Mouse (Mus musculus) liver, embryonic 14.5 days (tissue): ENCODE measurements around the gene Jkamp. TPM values are rescaled to one million over a fixed set of nuclear protein-coding genes. Genes with fewer than 3 reads are reported as not detected.

Experiments
- ATAC-seq: fragments of 200-750 bp; cut with Nextera tagmentation; 2 replicates; pipeline ENCODE4 v1.8.0; 2017; ENCODE audit warnings: moderate number of reproducible peaks, mild to moderate bottlenecking, moderate library complexity; ENCODE audit not compliant: insufficient read depth
- DNase-seq, 3 experiments: peaks; one replicate each; pipeline ENCODE4 v3.0.0-alpha.2; 2012 to 2013; ENCODE audit warnings: low read depth in 3 of 3, low spot score in 3 of 3
- H3K27ac ChIP-seq: fragments of 300-500 bp; sonication (generic); 2 replicates; pipeline ENCODE4 v1.5.1; 2014; ENCODE audit warnings: moderate library complexity, mild to moderate bottlenecking, control low read depth, inconsistent platforms
- H3K27me3 ChIP-seq: fragments of 300-500 bp; sonication (generic); 2 replicates; pipeline ENCODE4 v1.6.1; 2014; ENCODE audit warnings: mild to moderate bottlenecking, low read length, moderate library complexity; ENCODE audit not compliant: control insufficient read depth, insufficient read depth
- H3K36me3 ChIP-seq: fragments of 300-500 bp; sonication (generic); replicated peaks from 2 replicates; pipeline ENCODE4 v1.6.1; 2014; ENCODE audit warnings: low read depth; ENCODE audit not compliant: control insufficient read depth, insufficient read depth
- H3K4me1 ChIP-seq, 2 experiments: fragments of 200-500 bp in 1 of 2; fragments of 300-500 bp in 1 of 2; sonication (generic) in 1 of 2; replicated peaks; 2 replicates each; pipeline ENCODE4 v1.6.1; 2012 to 2014; ENCODE audit warnings: antibody characterized with exemption in 1 of 2, inconsistent platforms in 1 of 2, low read length in 1 of 2; ENCODE audit not compliant: control insufficient read depth in 2 of 2, insufficient read depth in 2 of 2
- H3K4me2 ChIP-seq: fragments of 300-500 bp; sonication (generic); 2 replicates; pipeline ENCODE4 v1.6.1; 2014; ENCODE audit warnings: low read depth, mild to moderate bottlenecking, control low read depth, moderate library complexity
- H3K4me3 ChIP-seq, 2 experiments: fragments of 200-500 bp in 1 of 2; fragments of 300-500 bp in 1 of 2; sonication (generic) in 1 of 2; 2 replicates each; pipeline ENCODE4 v1.5.1; 2012 to 2014; ENCODE audit warnings: low read depth in 2 of 2, low read length in 2 of 2, mild to moderate bottlenecking in 2 of 2, control low read depth in 1 of 2, inconsistent platforms in 1 of 2, moderate library complexity in 1 of 2; ENCODE audit not compliant: insufficient read depth in 1 of 2
- H3K9ac ChIP-seq: fragments of 300-500 bp; sonication (generic); replicated peaks from 2 replicates; pipeline ENCODE4 v1.6.1; 2014; ENCODE audit warnings: mild to moderate bottlenecking, control low read depth, moderate library complexity
- H3K9me3 ChIP-seq: fragments of 300-500 bp; sonication (generic); 2 replicates; pipeline ENCODE4 v1.6.1; 2016; ENCODE audit warnings: low read length, mixed read lengths; ENCODE audit not compliant: control insufficient read depth
- CTCF ChIP-seq: IDR thresholded peaks from 2 replicates; pipeline ENCODE4 v1.5.1; 2016; ENCODE audit warnings: antibody characterized with exemption, low read depth, control low read depth
- EP300 ChIP-seq: IDR thresholded peaks from 2 replicates; pipeline ENCODE4 v1.6.1; 2016; ENCODE audit warnings: antibody characterized with exemption, low read depth
- WGBS: fragments of 180-500 bp; shearing (Covaris S2); extraction: QIAGEN DNeasy Blood & Tissue Kit; methylation state at CpG from one replicate; pipeline ENCODE4 v1.1.7; 2014; ENCODE audit not compliant: insufficient replicate concordance; 5-methylcytosine and 5-hydroxymethylcytosine counted together
- polyA plus RNA-seq, 2 experiments: library from polyadenylated mRNA; depleted of rRNA in 1 of 2; stranded (reverse) in 1 of 2; unstranded in 1 of 2; fragments of >200 nt; fragmentation: Nextera tagmentation in 1 of 2; extraction: Ambion mirVana in 1 of 2; gene quantifications; 2 replicates each; pipeline versions ENCODE4 v1.2.1 to v1.2.3; 2012 to 2014

Jkamp gene
- polyA plus RNA-seq, 2 experiments = 10.5 to 12.8 TPM

DNA sequence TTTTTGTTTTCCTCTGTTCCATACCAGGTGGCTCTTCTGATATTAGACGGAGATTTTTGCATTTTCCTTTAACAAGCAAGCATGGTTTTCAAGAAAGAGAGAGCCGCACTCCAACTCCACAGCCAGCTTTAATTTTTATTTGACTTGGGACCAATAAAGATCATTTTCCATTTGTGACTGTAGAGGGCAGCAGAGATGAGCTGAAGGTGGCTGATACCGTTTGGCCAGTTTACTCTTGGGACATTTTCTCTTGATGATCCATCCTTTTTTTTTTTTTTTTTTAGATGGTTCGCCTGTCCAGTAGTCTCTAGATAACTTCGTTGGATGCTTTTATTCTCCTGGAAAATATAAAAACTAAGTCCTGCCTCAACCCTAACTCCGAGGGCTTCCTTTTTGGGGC lies 32.1 kb upstream of the Jkamp start:
- 32% methylated on average over 6 of the region's 6 CpGs for WGBS
- H3K4me1 ChIP-seq = no peaks in the 10 kb centered on the region
- H3K4me2 ChIP-seq = no peak overlapping the region
- no peaks in the 10 kb centered on the region for H3K9me3 ChIP-seq
- H3K27me3 ChIP-seq = no peaks in the 10 kb centered on the region
- no peak overlapping the region for H3K9ac ChIP-seq
- ATAC-seq (no peak), DNase-seq (no peak)
- no peak overlapping the region for H3K4me3 ChIP-seq
- no peak overlapping the region for H3K27ac ChIP-seq
- peak; percentile 47 for TF ChIP-seq CTCF
- no peak for TF ChIP-seq EP300
- H3K36me3 ChIP-seq = no peaks in the 10 kb centered on the region

DNA sequence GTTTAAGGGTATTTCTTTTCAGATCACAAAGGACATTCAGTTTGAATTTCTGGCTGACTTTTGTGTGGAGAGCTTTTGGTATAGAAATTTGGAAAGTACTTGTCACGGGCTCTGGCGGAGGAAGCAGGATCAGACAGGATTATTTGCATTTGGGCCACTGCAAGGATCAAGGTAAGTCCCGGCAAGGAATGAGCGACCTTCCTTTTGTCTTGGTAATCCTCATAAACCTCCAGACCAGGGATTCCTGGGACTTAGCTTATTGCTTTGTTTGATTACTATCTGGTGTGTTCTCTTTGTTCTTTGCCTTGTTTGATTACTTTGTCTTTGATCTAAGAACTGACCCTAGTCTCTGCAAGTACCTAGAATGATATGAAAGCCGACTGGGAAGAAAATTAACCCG lies 31.5 kb upstream of the Jkamp start:
- H3K9ac ChIP-seq = no peak overlapping the region
- H3K36me3 ChIP-seq = no peaks in the 10 kb centered on the region
- ATAC-seq (no peak), DNase-seq (no peak)
- no peak overlapping the region for H3K4me2 ChIP-seq
- WGBS = 41% methylated on average over 6 of the region's 6 CpGs
- no peak for TF ChIP-seq CTCF
- TF ChIP-seq EP300 = no peak
- no peaks in the 10 kb centered on the region for H3K27me3 ChIP-seq
- no peak overlapping the region for H3K4me3 ChIP-seq
- no peaks in the 10 kb centered on the region for H3K4me1 ChIP-seq
- H3K27ac ChIP-seq = no peak overlapping the region
- no peaks in the 10 kb centered on the region for H3K9me3 ChIP-seq

DNA sequence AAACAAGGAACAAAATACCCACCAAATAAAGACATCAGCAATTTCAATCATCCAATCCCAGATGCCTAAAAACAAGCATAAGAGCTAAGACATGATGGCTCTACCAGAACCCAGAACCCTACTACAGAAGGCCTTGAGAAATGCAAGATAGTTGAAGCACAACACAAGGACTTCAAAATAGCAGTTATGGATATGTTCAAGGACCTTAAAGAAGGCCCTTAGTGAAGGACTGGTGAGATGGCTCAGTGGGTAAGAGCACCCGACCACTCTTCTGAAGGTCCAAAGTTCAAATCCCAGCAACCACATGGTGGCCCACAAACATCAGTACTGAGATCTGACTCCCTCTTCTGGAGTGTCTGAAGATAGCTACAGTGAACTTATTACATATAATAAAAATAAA lies 27.6 kb upstream of the Jkamp start:
- 38% methylated on average over 1 of the region's 1 CpGs for WGBS
- TF ChIP-seq CTCF = no peak
- no peak for TF ChIP-seq EP300

DNA sequence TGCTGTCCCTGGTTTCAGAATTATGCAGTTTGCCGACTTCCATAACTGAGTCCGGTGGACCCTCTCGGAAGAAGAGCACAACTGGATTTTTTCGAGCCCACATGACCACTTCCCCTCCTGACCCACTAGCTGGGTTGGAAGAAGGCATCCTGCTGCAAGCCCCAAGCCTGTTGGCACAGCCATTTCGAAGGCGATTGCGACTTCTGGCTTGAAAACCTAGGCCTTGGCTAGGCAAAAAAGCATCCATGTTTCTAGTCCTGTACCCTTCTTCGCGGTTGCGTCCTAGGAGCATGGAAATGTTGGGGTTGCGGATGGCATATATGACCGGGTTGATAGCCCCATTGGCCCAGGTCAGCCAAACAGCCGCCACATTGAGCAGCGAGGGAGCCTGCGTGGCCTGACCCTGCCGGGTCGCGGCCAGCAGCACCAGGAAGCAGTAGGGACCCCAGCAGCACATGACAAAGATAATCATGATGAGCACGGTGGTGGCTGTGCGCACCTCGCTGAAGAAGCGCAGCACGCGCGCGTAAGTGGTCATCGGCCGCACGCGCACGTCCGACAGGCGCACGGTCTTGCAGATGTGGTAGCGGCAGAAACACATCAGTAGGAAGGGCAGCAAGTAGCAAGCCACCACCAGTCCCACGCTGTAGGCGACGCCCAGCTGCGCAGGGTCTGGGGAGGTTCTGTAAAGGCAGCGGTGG lies 15.6 kb upstream of the Jkamp start:
- no peaks in the 10 kb centered on the region for H3K4me1 ChIP-seq
- 5% methylated on average over 40 of the region's 40 CpGs for WGBS

More for the DNA sequence above, 27.6 kb upstream of the Jkamp start:
- H3K27me3 ChIP-seq = no peaks in the 10 kb centered on the region
- no peak overlapping the region for H3K27ac ChIP-seq
- no peaks in the 10 kb centered on the region for H3K9me3 ChIP-seq
- no peak overlapping the region for H3K4me2 ChIP-seq
- H3K4me1 ChIP-seq = no peaks in the 10 kb centered on the region
- no peaks in the 10 kb centered on the region for H3K36me3 ChIP-seq
- ATAC-seq (no peak), DNase-seq (no peak)
- H3K9ac ChIP-seq = no peak overlapping the region
- no peak overlapping the region for H3K4me3 ChIP-seq

DNA sequence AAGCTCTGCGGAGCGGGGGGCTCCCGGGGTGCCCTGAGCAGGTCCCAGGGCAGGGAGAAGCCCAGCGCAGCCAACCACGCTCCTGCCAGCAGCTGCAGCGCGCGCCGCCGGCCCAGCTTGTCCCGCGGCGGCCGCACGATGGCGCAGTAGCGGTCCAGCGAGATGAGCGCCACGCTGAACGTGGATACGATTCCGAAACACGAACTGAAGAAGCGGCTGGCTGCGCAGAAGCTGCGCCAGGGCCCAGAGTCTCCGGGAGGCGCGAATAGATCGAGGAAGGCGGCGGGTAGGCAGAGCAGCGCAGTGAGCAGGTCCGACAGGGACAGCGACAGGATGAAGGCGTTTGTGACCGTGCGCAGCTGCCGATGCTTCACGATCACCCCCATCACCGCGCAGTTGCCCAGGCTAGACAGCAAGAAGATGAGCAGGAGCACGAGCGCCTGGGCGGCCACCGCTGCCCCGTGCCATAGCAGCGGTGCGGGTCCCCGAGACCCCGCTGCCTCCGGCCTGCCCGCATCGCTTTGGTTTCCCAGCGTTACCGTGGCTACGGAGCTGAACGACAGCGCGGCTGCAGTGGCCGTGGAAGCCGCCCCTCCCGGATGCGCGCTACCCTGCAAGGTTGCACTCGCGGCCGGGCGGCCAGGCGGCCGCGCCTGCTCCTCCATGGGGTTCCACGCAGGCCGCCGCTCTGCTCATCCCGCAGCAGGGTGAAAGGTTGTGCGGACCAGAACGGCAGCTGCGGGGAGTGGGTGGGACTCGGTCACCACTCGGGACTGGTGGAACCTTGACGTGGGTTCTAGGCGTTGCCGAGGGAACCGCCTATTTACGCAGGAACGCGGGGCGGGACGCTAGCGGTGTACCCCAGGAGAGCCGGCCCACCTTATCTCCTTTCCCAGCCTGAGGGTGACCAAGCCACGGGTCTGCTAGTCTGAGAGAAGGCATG lies 14.8 kb upstream of the Jkamp start, which contains the start of gene Gpr135:
Gene Gpr135 (minus strand): TSS at position 799 of the 943 bp plus-strand sequence.
- DNase-seq (no peak), ATAC-seq (peak; percentile 39; the same call in 1 of the 2 replicates)
- H3K4me1 ChIP-seq = no peaks in the 10 kb centered on the region
- no peaks in the 10 kb centered on the region for H3K36me3 ChIP-seq
- H3K4me2 ChIP-seq = peak within 1 kb of the TSS; percentile 76
- H3K27me3 ChIP-seq = peaks cover 29% of the 10 kb centered on the region
- 1% methylated on average over 94 of the region's 94 CpGs for WGBS
- H3K9ac ChIP-seq = no peak within 1 kb of the TSS
- H3K4me3 ChIP-seq = peak within 1 kb of the TSS; percentile 50 to 55
- no peaks in the 10 kb centered on the region for H3K9me3 ChIP-seq
- TF ChIP-seq CTCF (peak; percentile 65), EP300 (no peak)
- H3K27ac ChIP-seq = no peak within 1 kb of the TSS

More for the DNA sequence above, 15.6 kb upstream of the Jkamp start:
- H3K36me3 ChIP-seq = no peaks in the 10 kb centered on the region
- H3K9ac ChIP-seq = no peak overlapping the region
- peaks cover 29% of the 10 kb centered on the region for H3K27me3 ChIP-seq
- H3K4me3 ChIP-seq = peak overlapping the region; percentile 29 to 55
- ATAC-seq = 0 out of 2 replicates have a peak, but pooled peaks have one; percentile 11
- no peaks in the 10 kb centered on the region for H3K9me3 ChIP-seq
- DNase-seq = no peak
- H3K27ac ChIP-seq = no peak overlapping the region
- peak overlapping the region; percentile 76 for H3K4me2 ChIP-seq
- TF ChIP-seq CTCF (no peak), EP300 (no peak)
